Mouse (Mus musculus) spleen, postnatal 0 days (tissue): ENCODE data around the gene Usp3. TPM values are rescaled to one million over a fixed set of nuclear protein-coding genes. Genes with fewer than 3 reads are reported as not detected.

Source experiments
- polyA plus RNA-seq: library from polyadenylated mRNA; unstranded; fragments of >200 nt; fragmentation: Nextera tagmentation; extraction: Ambion mirVana; gene quantifications from 2 replicates; pipeline ENCODE4 v1.2.1, GENCODE M21; 2015

The Usp3 gene
- polyA plus RNA-seq = 25.7 and 33.9 TPM in 2 replicates

DNA sequence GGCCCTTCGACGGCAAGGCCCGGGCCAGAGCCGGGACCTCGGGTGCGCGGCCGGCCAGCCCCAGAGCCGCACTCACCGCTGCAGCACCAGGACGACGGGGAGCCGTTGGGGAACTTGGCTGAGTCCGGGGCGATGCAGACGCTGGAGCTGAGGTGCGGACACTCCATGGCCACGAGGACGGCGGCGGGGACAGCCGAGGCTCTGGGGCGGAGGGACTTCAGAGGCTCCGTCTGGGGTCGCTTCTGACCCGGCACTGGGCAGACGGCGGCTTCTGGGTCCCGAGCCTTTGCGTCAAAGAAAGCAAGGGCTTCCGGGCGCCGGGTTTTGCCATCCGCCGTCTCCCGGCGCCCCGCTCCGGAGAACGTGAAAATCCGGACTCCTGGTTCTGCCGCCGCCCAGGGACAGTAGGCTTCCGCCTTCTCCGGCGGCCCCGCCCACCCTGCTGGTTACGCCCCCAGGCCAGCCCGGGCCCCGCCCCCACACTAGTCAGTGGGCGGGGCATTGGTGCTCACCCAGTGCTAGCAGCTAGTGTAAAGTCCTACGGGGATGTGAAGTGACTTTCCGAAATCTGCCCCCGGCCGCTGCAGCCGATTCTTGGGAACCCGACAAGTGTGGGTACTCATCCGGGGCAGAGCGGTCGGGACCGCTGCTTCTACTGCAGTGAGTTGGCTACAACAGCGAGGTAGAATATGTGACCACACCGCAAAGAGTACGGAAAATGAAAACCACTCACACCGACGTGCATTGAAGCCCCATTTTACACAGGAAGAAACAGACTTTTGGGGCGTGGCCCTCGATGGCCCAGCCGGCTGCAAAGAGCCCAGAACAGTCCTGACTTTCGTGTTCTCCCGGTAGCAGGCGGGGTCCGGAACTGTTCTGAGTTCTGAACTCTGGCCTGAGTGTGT is at the start of gene Usp3:
TSS of gene Usp3 (minus strand) at position 435 of the 905 bp plus-strand sequence.

DNA sequence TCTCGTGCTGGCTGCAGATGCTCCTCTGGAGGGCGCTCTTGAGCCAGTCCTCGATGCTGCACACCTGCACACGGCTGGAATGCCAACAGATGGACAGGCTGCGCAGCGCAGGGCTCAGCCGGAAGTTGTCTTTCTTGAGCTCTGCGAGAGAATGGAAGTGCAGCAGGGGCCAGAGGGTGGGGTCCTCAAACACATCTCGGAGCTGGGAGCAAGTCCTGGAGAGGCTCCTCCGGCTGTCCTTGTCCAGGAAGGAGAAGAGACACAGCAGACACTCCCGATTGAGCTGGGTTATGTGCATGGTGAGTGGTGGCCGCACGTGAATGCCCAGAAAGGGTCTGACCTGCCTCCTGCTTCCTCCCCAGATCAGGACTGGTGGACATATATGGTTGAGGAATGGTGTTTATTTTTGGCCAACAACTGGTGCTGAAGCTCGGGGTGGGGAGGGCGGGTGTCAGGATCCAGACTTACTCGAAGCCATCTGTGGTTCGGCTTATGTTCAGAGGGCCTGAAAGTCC is 78.6 kb downstream of the Usp3 start, which contains the start of gene Fbxl22:
TSS of gene Fbxl22 (minus strand) at position 338 of the 515 bp plus-strand sequence.

Other genes starting within 250 kb of the Usp3 start
- gene Herc1, start 242.7 kb downstream of the Usp3 start, polyA plus RNA-seq = 34.0 and 34.1 TPM in 2 replicates
- gene Fbxl22, start 78.5 kb downstream of the Usp3 start, polyA plus RNA-seq = 2.2 and 3.0 TPM in 2 replicates
- 0.18 and 0.32 TPM in 2 replicates for gene Car12, start 120.5 kb upstream of the Usp3 start, polyA plus RNA-seq
- gene Aph1b, start 202.3 kb upstream of the Usp3 start, polyA plus RNA-seq = 2.2 and 3.1 TPM in 2 replicates
- 0.10 and 0.39 TPM in 2 replicates for gene Gm10647, start 203.9 kb upstream of the Usp3 start, polyA plus RNA-seq
- 4.9 and 6.7 TPM in 2 replicates for gene Aph1c, start 241.6 kb upstream of the Usp3 start, polyA plus RNA-seq